Mouse (Mus musculus) kidney, postnatal 0 days (tissue): ENCODE results near the gene Vps13c. TPM values are rescaled to one million over a fixed set of nuclear protein-coding genes. Genes with fewer than 3 reads are reported as not detected.

Experiments used
- ATAC-seq: fragments of 200-750 bp; cut with Nextera tagmentation; replicated peaks from 2 replicates; pipeline ENCODE4 v1.8.0; 2017; ENCODE audit warnings: low read depth, moderate number of reproducible peaks, moderate TSS enrichment, moderate library complexity; ENCODE audit not compliant: low FRiP score
- DNase-seq: peaks from one replicate; pipeline ENCODE4 v3.0.0-alpha.2; 2016; ENCODE audit warnings: low spot score
- H3K27ac ChIP-seq: fragments of 300-500 bp; sonication (generic); 2 replicates; pipeline ENCODE4 v1.5.1; 2014; ENCODE audit warnings: mild to moderate bottlenecking
- H3K27me3 ChIP-seq: fragments of 300-500 bp; sonication (generic); 2 replicates; pipeline ENCODE4 v1.6.1; 2014; ENCODE audit warnings: low read length, mixed read lengths; ENCODE audit not compliant: insufficient read depth
- H3K36me3 ChIP-seq: fragments of 300-500 bp; sonication (generic); 2 replicates; pipeline ENCODE4 v1.6.1; 2014; ENCODE audit warnings: low read length, mixed read lengths; ENCODE audit not compliant: insufficient read depth
- H3K4me1 ChIP-seq: fragments of 300-500 bp; sonication (generic); replicated peaks from 2 replicates; pipeline ENCODE4 v1.6.1; 2014; ENCODE audit warnings: antibody characterized with exemption, low read length, mixed read lengths; ENCODE audit not compliant: insufficient read depth
- H3K4me2 ChIP-seq: fragments of 300-500 bp; sonication (generic); 2 replicates; pipeline ENCODE4 v1.6.1; 2014; ENCODE audit warnings: mild to moderate bottlenecking, low read length, moderate library complexity, mixed read lengths
- H3K4me3 ChIP-seq: fragments of 300-500 bp; sonication (generic); replicated peaks from 2 replicates; pipeline ENCODE4 v1.5.1; 2014; ENCODE audit warnings: low read depth, low read length
- H3K9ac ChIP-seq: fragments of 300-500 bp; sonication (generic); 2 replicates; pipeline ENCODE4 v1.6.1; 2014; ENCODE audit warnings: low read depth, low read length
- H3K9me3 ChIP-seq: fragments of 300-500 bp; sonication (generic); replicated peaks from 2 replicates; pipeline ENCODE4 v1.6.1; 2016; ENCODE audit warnings: low read length, inconsistent platforms, mixed read lengths
- CTCF ChIP-seq: IDR thresholded peaks from 2 replicates; pipeline ENCODE4 v1.5.1; 2016; ENCODE audit warnings: antibody characterized with exemption, low read depth, mild to moderate bottlenecking, moderate library complexity
- WGBS: fragments of 180-500 bp; shearing (Covaris S2); extraction: QIAGEN DNeasy Blood & Tissue Kit; methylation state at CpG from one replicate; pipeline ENCODE4 v1.1.7; 2014; 5-methylcytosine and 5-hydroxymethylcytosine counted together
- polyA plus RNA-seq: library from polyadenylated mRNA; unstranded; fragments of >200 nt; fragmentation: Nextera tagmentation; extraction: Ambion mirVana; gene quantifications from 2 replicates; pipeline ENCODE4 v1.2.1, GENCODE M21; 2015

Gene Vps13c
- polyA plus RNA-seq, 1 experiment from 2014 or later, result 3.7 TPM

GRCm38 (mm10) chr9:67965889-67966288 is 125.7 kb downstream of the Vps13c start:
- H3K27ac ChIP-seq, result no peak overlapping the region
- H3K4me3 ChIP-seq, result no peak overlapping the region
- WGBS, result 20% methylated on average over 14 of the region's 14 CpGs
- no peaks in the 10 kb centered on the region for H3K27me3 ChIP-seq
- DNase-seq (peak; percentile 45), ATAC-seq (no peak)
- no peak overlapping the region; the same call in 1 of the 2 replicates for H3K4me2 ChIP-seq
- no peaks in the 10 kb centered on the region for H3K9me3 ChIP-seq
- TF ChIP-seq CTCF, result peak; percentile 23; the same call in 1 of the 2 replicates
- peaks cover 6% of the 10 kb centered on the region; the same call in 1 of the 2 replicates for H3K36me3 ChIP-seq
- H3K9ac ChIP-seq, result no peak overlapping the region
- H3K4me1 ChIP-seq, result no peaks in the 10 kb centered on the region

- Histone ChIP-seq H3K9me3 (no peaks in the 10 kb centered on the region), H3K4me1 (no peaks in the 10 kb centered on the region), H3K4me2 (no peak overlapping the region), H3K36me3 (peaks cover 9% of the 10 kb centered on the region; the same call in 1 of the 2 replicates), H3K4me3 (no peak overlapping the region), H3K27me3 (no peaks in the 10 kb centered on the region), H3K27ac (no peak overlapping the region), H3K9ac (no peak overlapping the region)
- ATAC-seq (no peak), DNase-seq (no peak)
- TF ChIP-seq CTCF, result no peak
- WGBS, result 75% methylated on average over 3 of the region's 3 CpGs
Observed at GRCm38 (mm10) chr9:67967011-67967410, 126.8 kb downstream of the Vps13c start.

- H3K4me3 ChIP-seq, result no peak overlapping the region
- no peak overlapping the region for H3K9ac ChIP-seq
Observed at GRCm38 (mm10) chr9:67973451-67973850, 133.3 kb downstream of the Vps13c start.

GRCm38 (mm10) chr9:67975491-67975890 is 135.3 kb downstream of the Vps13c start:
- no peaks in the 10 kb centered on the region for H3K27me3 ChIP-seq
- H3K36me3 ChIP-seq, result peaks cover 11% of the 10 kb centered on the region; the same call in 1 of the 2 replicates
- H3K4me2 ChIP-seq, result no peak overlapping the region
- H3K27ac ChIP-seq, result no peak overlapping the region
- no peak for DNase-seq
- no peak for TF ChIP-seq CTCF
- 89% methylated on average over 9 of the region's 9 CpGs for WGBS
- H3K4me1 ChIP-seq, result no peaks in the 10 kb centered on the region
- H3K9ac ChIP-seq, result no peak overlapping the region
- no peaks in the 10 kb centered on the region for H3K9me3 ChIP-seq
- H3K4me3 ChIP-seq, result no peak overlapping the region
- no peak for ATAC-seq

More at GRCm38 (mm10) chr9:67973451-67973850, 133.3 kb downstream of the Vps13c start:
- DNase-seq (peak; percentile 72), ATAC-seq (no peak)
- H3K27me3 ChIP-seq, result no peaks in the 10 kb centered on the region
- 39% methylated on average over 6 of the region's 6 CpGs for WGBS
- no peaks in the 10 kb centered on the region for H3K4me1 ChIP-seq
- no peak overlapping the region for H3K4me2 ChIP-seq
- peak; percentile 82 for TF ChIP-seq CTCF
- no peaks in the 10 kb centered on the region for H3K9me3 ChIP-seq
- H3K36me3 ChIP-seq, result peaks cover 14% of the 10 kb centered on the region; the same call in 1 of the 2 replicates
- H3K27ac ChIP-seq, result no peak overlapping the region

- no peak for TF ChIP-seq CTCF
- no peaks in the 10 kb centered on the region for H3K36me3 ChIP-seq
Observed at GRCm38 (mm10) chr9:68006566-68006965, 166.4 kb downstream of the Vps13c start.

GRCm38 (mm10) chr9:68014991-68015396 is 174.8 kb downstream of the Vps13c start:
- TF ChIP-seq CTCF, result peak; percentile 97
- peak overlapping the region; percentile 38; the same call in 1 of the 2 replicates for H3K4me2 ChIP-seq

More at GRCm38 (mm10) chr9:68006566-68006965, 166.4 kb downstream of the Vps13c start:
- Histone ChIP-seq H3K9ac (no peak overlapping the region), H3K4me3 (no peak overlapping the region), H3K9me3 (no peaks in the 10 kb centered on the region), H3K4me1 (no peaks in the 10 kb centered on the region), H3K27ac (no peak overlapping the region), H3K27me3 (no peaks in the 10 kb centered on the region), H3K4me2 (no peak overlapping the region)
- WGBS, result 95% methylated on average over 7 of the region's 7 CpGs
- no peak for ATAC-seq
- no peak for DNase-seq

More at GRCm38 (mm10) chr9:68014991-68015396, 174.8 kb downstream of the Vps13c start:
- peak; percentile 87 for DNase-seq
- no peak overlapping the region for H3K4me3 ChIP-seq
- ATAC-seq, result no peak
- no peak overlapping the region for H3K9ac ChIP-seq
- no peaks in the 10 kb centered on the region for H3K36me3 ChIP-seq
- WGBS, result 3% methylated on average over 11 of the region's 11 CpGs
- H3K27ac ChIP-seq, result peak overlapping the region; percentile 16; the same call in 1 of the 2 replicates
- H3K4me1 ChIP-seq, result no peaks in the 10 kb centered on the region
- H3K27me3 ChIP-seq, result no peaks in the 10 kb centered on the region
- no peaks in the 10 kb centered on the region for H3K9me3 ChIP-seq
